Mouse (Mus musculus): ENCODE data around the gene Dach1. TPM values are rescaled to one million over a fixed set of nuclear protein-coding genes. Genes with fewer than 3 reads are reported as not detected.

Dach1 gene
- polyA plus RNA-seq, 2 experiments = 7.4 to 8.0 TPM

DNA sequence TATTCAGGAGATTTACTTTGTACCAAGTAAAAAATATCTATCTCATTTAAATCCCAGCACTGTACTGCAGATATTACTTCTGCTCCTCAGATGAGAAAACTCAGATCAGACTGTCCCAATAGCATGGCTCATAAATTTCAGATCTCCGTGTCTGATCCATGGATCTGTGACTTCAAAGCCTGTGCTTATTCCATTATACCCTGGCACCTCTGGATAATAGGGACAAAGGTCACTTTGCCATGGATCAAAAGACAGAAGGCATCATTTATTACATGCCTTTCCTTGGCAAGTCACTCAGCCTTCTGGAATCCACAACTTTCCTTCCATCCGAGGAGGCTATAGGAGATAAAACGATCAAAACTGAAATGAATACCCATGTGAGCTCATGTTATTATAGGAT lies 132.4 kb downstream of the Dach1 start:
- DNase-seq (ENCODE audit: low spot score) (no peak), ATAC-seq (ENCODE audit: low FRiP score, low read depth) (no peak)
- no peaks in the 10 kb centered on the region for H3K9me3 ChIP-seq (ENCODE audit: control insufficient read depth, low read length)
- H3K27me3 ChIP-seq (ENCODE audit: control insufficient read depth, insufficient read depth, low read length) = no peaks in the 10 kb centered on the region
- H3K9ac ChIP-seq (ENCODE audit: low read depth, low read length, severe bottlenecking) = no peak overlapping the region
- H3K4me2 ChIP-seq (replicated peaks; ENCODE audit: low read depth, low read length, severe bottlenecking) = no peak overlapping the region
- H3K4me3 ChIP-seq (replicated peaks; ENCODE audit: low read length) = no peak overlapping the region
- H3K36me3 ChIP-seq (ENCODE audit: control insufficient read depth, insufficient read depth, low read length) = no peaks in the 10 kb centered on the region
- WGBS = 23% methylated on average over 3 of the region's 3 CpGs
- no peak for TF ChIP-seq POLR2A (IDR thresholded peaks at IDR 0.05; ENCODE audit: borderline replicate concordance, extremely low read depth, insufficient read depth, insufficient read length)
- H3K27ac ChIP-seq (replicated peaks; ENCODE audit: low read depth, low read length) = no peak overlapping the region
- H3K4me1 ChIP-seq (ENCODE audit: control insufficient read depth, insufficient read depth, low read length) = no peaks in the 10 kb centered on the region

DNA sequence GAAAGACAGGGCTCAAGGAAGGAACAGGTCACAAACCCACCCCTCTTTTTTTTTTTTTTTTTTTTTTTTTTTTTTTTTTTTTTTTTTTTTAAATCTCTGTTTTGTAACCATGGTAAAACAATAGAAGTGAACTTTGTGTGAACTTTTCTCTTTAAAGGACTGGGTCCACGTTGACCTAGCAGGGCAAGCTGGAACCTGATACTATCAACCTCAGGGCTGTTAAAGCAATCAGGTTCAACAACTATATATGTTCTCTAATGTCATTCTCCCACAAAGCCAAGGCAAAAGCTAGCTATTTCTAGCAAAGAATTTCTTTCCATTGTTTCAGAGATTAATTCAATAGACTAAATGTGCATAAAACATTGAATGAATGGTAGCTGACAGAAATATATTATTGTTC lies 134.3 kb downstream of the Dach1 start:
- Histone ChIP-seq H3K4me3 (replicated peaks; ENCODE audit: low read length) (no peak overlapping the region), H3K9ac (ENCODE audit: low read depth, low read length, severe bottlenecking) (no peak overlapping the region), H3K4me1 (ENCODE audit: control insufficient read depth, insufficient read depth, low read length) (no peaks in the 10 kb centered on the region), H3K36me3 (ENCODE audit: control insufficient read depth, insufficient read depth, low read length) (no peaks in the 10 kb centered on the region), H3K27me3 (ENCODE audit: control insufficient read depth, insufficient read depth, low read length) (no peaks in the 10 kb centered on the region), H3K9me3 (ENCODE audit: control insufficient read depth, low read length) (no peaks in the 10 kb centered on the region), H3K4me2 (replicated peaks; ENCODE audit: low read depth, low read length, severe bottlenecking) (no peak overlapping the region), H3K27ac (replicated peaks; ENCODE audit: low read depth, low read length) (no peak overlapping the region)
- 5% methylated on average over 1 of the region's 1 CpGs for WGBS
- no peak for TF ChIP-seq POLR2A (IDR thresholded peaks at IDR 0.05; ENCODE audit: borderline replicate concordance, extremely low read depth, insufficient read depth, insufficient read length)
- peak; percentile 30 for DNase-seq (ENCODE audit: low spot score)
- no peak; the same call in 1 of the 2 replicates for ATAC-seq (ENCODE audit: low FRiP score, low read depth)

DNA sequence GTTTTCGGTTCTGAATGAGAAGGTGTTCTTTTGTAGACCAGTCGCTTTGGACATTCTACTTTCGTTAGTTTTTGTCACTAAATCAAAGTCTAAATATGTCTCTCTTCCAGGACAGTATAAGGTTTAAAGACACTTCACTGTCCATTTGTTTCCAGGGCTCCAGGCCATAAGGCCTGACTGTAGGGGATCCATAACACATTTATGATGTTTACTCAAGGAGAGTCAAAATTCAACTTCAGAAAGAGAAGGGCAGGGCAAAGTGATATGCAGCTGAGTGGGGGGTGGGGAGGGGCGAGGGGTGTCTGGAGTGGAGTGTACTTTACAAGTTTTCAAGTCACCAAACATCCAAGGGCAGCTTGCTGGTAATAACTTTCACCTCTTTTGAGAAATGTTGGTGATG lies 146.0 kb downstream of the Dach1 start:
- no peak overlapping the region for H3K4me3 ChIP-seq (replicated peaks; ENCODE audit: low read length)
- H3K4me1 ChIP-seq (ENCODE audit: control insufficient read depth, insufficient read depth, low read length) = 0 out of 2 replicates have a peak, but pooled peaks cover 2% of the 10 kb centered on the region
- no peak overlapping the region for H3K27ac ChIP-seq (replicated peaks; ENCODE audit: low read depth, low read length)
- H3K9ac ChIP-seq (ENCODE audit: low read depth, low read length, severe bottlenecking) = no peak overlapping the region
- no peaks in the 10 kb centered on the region for H3K36me3 ChIP-seq (ENCODE audit: control insufficient read depth, insufficient read depth, low read length)
- no peaks in the 10 kb centered on the region for H3K9me3 ChIP-seq (ENCODE audit: control insufficient read depth, low read length)
- no peak overlapping the region for H3K4me2 ChIP-seq (replicated peaks; ENCODE audit: low read depth, low read length, severe bottlenecking)
- H3K27me3 ChIP-seq (ENCODE audit: control insufficient read depth, insufficient read depth, low read length) = no peaks in the 10 kb centered on the region
- TF ChIP-seq POLR2A (IDR thresholded peaks at IDR 0.05; ENCODE audit: borderline replicate concordance, extremely low read depth, insufficient read depth, insufficient read length) = no peak
- WGBS = 64% methylated on average over 4 of the region's 4 CpGs
- no peak for DNase-seq (ENCODE audit: low spot score)
- ATAC-seq (ENCODE audit: low FRiP score, low read depth) = no peak

DNA sequence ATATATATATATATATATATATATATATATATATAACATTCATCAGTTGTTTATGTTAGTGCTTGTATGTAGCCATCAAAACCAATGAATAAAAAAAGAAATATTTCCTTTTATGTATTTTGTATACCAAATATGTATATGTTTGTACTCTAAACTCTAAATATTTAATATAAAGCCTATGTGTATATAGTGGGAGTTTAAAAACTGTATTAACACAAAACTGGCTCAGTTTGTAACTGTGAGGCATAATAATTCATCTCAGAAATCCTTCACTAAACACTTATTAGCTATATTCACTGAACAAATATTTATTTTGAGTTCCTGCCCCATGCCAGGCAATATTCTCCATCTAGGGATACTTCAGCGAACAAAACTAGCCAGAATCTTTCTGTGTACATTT lies 155.5 kb downstream of the Dach1 start:
- 92% methylated on average over 1 of the region's 1 CpGs for WGBS
- no peak for ATAC-seq (ENCODE audit: low FRiP score, low read depth)
- Histone ChIP-seq H3K9ac (ENCODE audit: low read depth, low read length, severe bottlenecking) (no peak overlapping the region), H3K36me3 (ENCODE audit: control insufficient read depth, insufficient read depth, low read length) (no peaks in the 10 kb centered on the region), H3K4me1 (ENCODE audit: control insufficient read depth, insufficient read depth, low read length) (no peaks in the 10 kb centered on the region), H3K27me3 (ENCODE audit: control insufficient read depth, insufficient read depth, low read length) (no peaks in the 10 kb centered on the region), H3K9me3 (ENCODE audit: control insufficient read depth, low read length) (no peaks in the 10 kb centered on the region), H3K27ac (replicated peaks; ENCODE audit: low read depth, low read length) (no peak overlapping the region), H3K4me3 (replicated peaks; ENCODE audit: low read length) (no peak overlapping the region), H3K4me2 (replicated peaks; ENCODE audit: low read depth, low read length, severe bottlenecking) (no peak overlapping the region)
- no peak for TF ChIP-seq POLR2A (IDR thresholded peaks at IDR 0.05; ENCODE audit: borderline replicate concordance, extremely low read depth, insufficient read depth, insufficient read length)
- no peak for DNase-seq (ENCODE audit: low spot score)

DNA sequence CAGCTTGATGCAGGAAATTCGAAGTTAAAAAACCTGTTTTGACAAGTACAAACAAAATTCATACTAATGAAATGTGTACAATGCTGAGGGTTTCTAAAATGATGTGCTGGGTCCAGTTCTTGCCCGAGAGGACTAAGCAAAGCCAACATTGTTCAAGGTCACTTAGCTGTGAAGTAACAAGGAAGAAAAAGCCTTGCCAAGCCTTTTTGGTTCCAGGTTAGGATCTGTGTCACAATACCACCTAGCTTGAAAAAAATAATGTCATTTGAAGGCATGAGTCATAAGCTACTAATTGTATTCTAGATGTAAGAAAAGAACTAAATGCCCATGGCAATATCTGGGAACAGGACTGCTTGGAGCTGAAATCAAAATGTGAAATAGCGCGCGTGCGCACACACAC lies 161.1 kb downstream of the Dach1 start:
- no peaks in the 10 kb centered on the region for H3K9me3 ChIP-seq (ENCODE audit: control insufficient read depth, low read length)
- H3K4me2 ChIP-seq (replicated peaks; ENCODE audit: low read depth, low read length, severe bottlenecking) = no peak overlapping the region
- no peaks in the 10 kb centered on the region for H3K4me1 ChIP-seq (ENCODE audit: control insufficient read depth, insufficient read depth, low read length)
- DNase-seq (ENCODE audit: low spot score) = no peak
- 84% methylated on average over 6 of the region's 6 CpGs for WGBS
- H3K27me3 ChIP-seq (ENCODE audit: control insufficient read depth, insufficient read depth, low read length) = no peaks in the 10 kb centered on the region
- H3K4me3 ChIP-seq (replicated peaks; ENCODE audit: low read length) = no peak overlapping the region
- no peak for ATAC-seq (ENCODE audit: low FRiP score, low read depth)
- H3K27ac ChIP-seq (replicated peaks; ENCODE audit: low read depth, low read length) = no peak overlapping the region
- no peaks in the 10 kb centered on the region for H3K36me3 ChIP-seq (ENCODE audit: control insufficient read depth, insufficient read depth, low read length)
- no peak for TF ChIP-seq POLR2A (IDR thresholded peaks at IDR 0.05; ENCODE audit: borderline replicate concordance, extremely low read depth, insufficient read depth, insufficient read length)
- H3K9ac ChIP-seq (ENCODE audit: low read depth, low read length, severe bottlenecking) = no peak overlapping the region

Data from limb, embryonic 14.5 days (tissue).